Mouse (Mus musculus) cerebellum, postnatal 36 days (tissue): ENCODE data around the gene Cnnm2.

Experiments
- DNase-seq, 2 experiments: peaks; one replicate each; pipeline ENCODE4 v3.0.0; 2021 to 2022; ENCODE audit warnings: mixed read lengths in 2 of 2

The Cnnm2 gene

DNA sequence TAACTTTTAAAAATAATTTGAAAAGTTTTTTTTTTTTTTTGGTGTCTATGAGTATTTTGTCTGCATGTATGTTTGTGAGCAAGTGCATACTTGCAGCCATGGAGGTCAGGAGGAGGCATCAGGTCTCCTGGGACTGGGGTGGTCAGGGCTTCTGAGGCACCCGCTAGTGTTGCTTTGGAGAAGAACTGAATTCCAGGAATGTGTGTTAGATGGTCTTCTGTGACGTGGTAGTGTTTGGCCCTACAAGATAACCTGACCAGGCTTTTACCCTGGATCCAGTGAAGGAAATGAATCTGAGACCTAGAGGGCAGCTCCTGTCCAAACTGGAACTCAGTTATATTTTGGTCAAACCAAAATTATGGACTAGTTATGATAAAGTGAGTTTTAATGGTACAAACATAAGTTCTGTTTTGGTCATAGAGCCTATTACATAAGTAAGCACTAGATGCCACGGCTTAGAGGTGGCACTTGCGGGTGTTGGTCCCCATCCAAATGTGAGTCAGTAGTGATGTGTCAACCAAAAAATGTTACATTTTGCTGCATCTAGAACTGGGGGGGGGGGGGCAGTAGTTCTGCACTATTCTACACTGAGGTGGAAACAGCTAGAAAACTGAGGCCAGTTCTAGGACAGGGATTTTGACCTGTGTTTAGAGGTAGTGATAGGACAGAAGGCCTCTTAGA, 38.6 kb downstream of the Cnnm2 start:
- peak in 1 of 2 experiments; percentile 35 for DNase-seq

DNA sequence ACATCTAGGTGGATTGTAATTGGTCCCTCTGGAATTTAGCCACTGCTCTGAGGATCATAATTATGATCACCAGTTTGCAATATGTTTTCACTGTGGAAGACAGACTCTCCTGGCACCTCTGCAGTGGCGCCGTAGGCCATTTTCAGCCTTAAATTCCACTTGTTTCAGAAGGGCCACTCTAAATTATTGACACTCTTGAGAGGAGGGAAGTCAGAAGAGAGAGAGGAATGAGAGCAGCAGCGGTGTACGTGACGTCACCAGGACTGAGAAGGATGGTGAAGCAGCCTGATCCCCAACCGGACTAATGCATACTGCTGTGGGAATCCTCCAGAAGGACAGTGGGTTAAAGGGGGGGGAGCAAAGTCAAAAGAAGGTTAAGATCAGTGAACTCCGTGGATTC, 40.1 kb downstream of the Cnnm2 start:
- no peak for DNase-seq

DNA sequence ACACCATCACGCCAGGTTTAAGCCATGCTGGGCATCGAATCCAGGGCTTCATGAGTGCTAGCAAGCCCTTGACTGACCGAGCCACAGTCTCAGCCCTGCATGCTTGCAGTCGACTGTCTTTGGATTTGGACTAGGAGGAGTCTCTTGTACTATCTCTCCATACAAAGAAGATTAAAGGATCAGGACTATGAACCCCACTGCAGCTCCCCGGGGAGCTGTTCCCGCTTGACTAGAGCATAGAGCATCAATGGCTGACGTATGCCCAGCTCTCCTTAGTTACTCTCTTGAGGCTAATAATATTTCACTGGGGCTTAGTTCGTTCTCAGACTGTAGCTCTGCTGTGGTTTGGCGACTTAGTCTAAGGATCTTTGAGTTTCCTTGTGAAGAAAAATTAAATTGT, 40.9 kb downstream of the Cnnm2 start:
- DNase-seq, result no peak

DNA sequence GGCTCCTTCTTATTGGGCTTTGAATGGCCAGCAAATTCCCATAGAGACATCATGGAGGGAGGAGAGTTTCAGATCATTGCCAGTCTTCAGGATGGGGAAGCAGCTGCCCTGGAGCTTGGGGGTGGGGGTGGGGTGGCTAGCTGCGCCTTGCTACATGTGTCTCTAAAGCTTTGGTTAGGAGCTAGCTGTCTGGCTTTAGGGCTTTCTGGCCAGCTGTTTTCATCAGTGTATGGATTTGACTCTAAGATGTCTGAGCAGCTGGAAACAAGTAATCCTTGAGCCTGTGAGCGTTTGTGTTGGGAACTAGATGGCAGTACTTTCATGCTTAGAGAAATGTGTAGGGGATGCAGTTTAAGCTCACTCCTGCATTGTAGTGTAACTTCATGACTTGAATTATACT, 42.3 kb downstream of the Cnnm2 start:
- no peak for DNase-seq

DNA sequence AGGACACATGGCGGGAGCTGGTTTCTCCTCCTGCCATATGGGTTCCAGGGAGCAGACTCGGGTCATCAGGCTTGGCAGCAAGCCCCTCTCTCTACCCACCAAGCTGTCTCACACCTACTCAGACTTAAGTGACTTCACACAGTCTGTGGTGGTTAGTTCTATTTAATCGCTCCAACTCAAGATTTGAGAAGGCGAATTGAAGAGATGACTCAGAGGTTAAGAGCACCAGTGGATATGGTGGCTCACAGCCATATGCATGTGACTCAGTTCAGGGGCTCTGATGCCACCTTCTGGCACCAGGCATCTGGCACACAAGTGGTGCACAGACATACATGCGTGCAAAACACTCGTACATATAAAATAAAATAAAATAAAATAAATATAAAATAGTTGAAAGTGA, 43.4 kb downstream of the Cnnm2 start:
- peak; percentile 45 to 55 for DNase-seq

DNA sequence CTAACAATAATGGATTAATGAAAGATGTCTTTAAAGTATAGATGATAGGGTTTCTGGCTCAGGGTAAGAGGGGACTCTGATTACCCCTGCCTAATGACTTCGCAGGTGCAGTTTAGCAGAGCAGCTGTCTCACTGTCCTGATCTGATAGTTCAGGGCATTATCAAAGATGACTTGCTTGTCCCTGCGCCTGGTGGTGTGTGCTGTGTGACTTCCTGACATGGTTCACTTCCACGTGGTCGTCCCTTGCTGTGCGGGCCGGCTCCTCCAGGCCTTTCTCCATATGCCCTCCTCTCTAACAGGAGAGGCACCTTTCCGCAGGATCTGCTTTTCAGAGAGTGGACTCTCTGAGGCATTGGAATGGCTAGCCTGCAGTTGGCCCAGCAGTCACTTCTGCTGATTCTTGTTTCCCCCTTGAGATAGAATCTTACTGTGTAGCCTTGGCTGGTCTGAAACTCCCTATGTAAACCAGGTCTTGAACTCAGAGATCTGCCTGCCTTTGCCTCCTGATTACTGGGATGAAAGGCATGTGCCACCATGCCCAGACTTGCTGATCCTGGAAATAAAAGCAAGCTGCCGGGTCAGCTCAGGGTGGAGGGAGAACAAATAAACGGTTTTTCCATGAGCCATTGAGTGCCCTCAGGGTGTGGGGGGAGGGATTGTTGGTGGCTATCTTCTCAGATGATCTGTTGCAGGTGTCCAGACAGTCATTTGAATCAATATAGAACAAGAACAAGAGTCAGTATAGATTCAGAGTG, 44.7 kb downstream of the Cnnm2 start:
- DNase-seq, result peak; percentile 33 to 38

DNA sequence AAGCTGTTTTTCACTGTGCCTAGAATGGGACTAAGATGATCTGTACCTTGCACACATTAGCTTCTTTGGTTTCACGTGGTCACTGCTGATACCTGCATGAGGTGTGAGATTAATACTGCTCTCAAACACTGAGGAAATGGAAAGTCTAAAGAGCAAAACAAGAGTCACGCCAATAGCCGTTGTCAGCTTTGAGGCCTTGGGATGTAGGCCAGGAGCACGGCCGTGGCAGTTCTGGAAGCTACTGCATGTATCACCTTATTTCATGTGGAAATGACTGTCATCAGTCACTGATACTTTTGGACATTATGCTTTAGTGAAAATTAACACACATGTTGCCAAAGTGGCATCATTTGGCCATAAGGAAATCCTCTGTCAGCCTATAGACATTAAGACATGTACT, 46.9 kb downstream of the Cnnm2 start:
- DNase-seq, result no peak

DNA sequence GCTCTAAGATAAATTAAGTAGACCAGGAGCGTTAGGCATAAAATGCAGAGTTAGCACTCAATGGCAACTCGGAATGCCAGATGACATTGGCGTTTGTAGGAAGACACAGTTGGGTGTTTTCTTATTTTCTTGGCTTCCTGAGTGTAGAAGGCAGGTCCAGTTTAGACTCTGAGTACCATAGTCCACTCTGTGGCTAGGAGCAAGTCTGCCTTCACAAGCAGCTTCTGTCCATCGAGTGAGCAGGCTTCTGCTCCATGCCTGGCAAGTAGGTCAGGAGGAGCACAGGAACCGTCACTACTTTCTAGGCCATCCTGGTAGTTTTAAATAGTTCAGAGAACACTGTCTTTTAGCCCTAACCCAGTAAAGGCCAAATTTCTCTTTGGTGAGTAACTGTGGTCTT, 47.6 kb downstream of the Cnnm2 start:
- DNase-seq, result no peak

DNA sequence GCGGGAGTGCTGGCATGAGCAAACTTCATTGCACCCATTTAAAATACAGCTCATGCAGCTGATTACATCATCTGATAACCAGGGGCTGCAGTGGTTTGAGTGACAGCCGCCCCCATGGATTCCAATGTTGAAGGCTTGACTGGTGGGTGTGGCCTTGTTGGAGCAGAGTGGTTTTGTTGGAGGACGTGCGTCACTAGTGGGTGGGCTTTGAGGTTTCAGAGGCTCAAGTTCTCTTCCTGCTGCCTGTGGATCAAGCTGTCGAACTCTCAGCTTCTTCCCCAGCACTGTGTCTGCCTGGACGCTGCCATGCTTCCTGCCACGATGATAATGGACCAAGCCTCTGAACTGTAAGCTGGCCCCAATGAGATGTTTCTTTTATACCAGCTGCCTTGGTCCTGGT, 57.9 kb downstream of the Cnnm2 start:
- no peak for DNase-seq

DNA sequence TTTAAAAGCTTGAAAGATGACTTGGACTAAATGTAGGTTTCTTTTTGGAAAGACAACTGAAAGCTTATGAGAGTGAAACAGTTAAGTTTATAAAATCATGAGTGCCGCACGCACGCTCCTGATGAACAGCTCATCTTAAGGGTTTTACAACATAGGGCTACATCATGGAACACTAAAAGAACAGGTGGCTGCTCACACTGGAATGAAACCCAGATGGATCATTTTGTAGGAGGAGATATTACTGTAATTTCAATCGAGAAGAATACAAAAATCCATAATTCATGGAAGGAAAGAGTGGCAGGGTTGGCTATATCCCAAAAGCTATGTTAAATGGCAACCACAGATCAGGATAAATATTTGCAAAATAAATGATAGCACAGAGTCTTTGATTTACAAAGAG, 61.1 kb downstream of the Cnnm2 start:
- DNase-seq, result no peak

DNA sequence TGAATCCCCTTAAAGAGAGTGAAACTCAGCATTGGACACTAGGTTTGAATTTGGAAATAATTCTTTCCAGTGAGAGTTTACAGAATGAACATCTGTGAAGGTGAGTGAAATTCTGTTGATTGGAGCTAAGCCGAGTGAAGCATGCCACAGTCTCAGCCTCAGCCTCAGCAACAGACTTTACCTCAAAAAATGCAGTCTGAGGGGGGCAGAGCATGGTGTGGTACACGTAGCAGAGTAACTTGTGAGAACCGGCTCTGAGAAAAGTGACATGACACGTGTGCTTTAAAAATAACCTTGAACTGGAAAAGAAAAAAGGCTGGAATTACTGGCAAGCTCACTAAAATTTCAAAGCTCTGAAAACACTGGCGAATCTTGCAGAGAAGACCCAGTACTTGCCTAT, 62.4 kb downstream of the Cnnm2 start:
- DNase-seq, result no peak

DNA sequence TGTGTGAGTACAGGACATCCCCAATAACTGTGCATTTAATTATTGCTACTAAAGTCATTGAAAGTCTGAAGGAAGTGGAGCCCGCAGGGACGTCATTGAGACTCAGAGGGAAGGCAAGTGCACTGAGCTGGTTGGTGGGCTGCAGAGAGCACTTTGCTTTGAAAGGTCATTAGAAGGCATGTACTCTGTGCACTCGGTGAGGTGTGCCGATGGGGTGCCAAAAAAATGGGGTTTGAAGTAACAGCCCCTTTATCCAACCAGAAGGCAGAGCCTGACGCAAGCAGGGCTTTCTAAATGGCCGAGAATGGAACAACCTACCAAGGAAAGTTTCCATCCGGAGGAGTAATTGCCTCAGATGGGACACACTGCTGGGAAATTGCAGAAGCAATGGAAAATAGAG, 63.5 kb downstream of the Cnnm2 start:
- DNase-seq, result no peak

DNA sequence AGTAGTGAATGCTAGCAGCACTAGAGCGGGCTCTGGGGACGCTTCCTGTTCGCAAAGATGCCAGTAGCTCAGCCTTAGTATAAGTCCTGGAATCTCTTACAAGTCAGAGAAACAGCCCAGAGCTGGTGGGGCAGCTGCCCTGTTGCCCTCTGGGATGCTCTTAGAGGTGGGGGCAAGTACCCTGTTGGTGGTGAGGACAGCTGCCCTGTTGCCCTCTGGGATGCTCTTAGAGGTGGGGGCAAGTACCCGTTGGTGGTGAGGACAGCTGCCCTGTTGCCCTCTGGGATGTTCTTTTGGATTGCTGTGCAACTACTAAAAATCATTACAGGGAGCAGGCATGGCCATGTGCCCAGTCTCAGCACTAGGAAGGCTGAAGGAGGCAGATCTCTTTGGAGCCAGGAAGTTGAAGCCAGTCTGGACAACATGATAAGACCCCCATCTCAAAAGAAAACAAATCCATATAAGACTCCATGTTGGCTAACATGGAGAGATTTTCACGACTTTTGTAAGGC, 66.3 kb downstream of the Cnnm2 start:
- DNase-seq, result no peak

DNA sequence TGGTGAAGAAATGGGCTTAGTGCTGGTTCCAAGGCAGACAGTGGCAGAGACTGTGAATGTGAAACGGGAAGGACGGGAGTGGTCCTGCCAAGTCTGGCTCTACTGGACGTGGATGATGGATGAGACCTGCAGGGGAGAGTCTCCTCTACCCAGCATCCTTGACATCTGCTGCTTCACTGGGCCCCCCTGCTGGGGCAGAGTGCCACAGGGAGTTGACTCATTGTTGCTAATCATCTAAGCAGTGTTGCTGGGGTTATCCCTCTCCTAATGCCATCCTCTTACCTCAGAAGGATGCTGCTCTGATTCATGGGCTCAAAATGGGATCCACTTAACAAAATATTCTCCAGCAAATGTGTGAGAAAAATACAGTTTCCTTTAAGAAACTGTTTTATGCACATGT, 67.6 kb downstream of the Cnnm2 start:
- peak; percentile 24 to 38 for DNase-seq

DNA sequence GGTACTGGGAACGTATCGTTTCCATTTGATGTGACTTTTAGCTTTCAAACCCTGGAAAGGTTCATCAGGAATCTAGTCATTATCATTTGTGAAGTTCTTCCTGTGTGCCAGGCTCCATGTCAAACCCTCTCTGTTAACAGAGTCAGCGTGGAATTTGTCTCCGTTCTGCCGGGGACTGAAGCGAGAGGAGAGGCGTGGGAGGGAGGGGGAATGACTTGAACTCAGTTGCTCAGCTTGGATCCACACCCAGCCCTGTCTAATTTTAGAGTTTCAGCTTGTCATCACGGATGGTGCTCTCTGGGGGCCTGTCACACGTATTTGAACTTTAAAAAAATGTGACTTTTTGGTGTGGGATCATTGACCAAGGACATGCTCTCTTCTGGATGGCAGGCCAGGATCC, 70.0 kb downstream of the Cnnm2 start:
- DNase-seq, result no peak

DNA sequence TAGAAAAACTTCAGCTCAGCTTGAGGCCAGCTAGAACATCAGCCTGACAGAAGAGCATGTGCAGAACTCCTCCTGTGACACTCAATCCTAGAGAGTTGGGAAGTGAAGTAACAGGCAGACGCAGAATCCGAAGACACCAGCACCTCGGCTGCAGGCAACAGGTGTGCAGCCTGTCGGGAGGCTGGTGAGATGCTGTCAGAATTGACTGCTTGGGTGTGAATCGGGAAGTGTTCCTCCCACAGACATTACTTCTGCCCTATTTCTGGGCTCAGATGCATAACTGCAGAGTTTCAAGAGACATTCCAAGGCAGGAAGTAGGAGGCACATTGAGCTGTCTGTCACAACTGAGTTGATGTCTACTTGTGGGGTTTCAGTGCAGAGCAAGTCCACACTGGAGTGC, 72.9 kb downstream of the Cnnm2 start:
- DNase-seq, result no peak

DNA sequence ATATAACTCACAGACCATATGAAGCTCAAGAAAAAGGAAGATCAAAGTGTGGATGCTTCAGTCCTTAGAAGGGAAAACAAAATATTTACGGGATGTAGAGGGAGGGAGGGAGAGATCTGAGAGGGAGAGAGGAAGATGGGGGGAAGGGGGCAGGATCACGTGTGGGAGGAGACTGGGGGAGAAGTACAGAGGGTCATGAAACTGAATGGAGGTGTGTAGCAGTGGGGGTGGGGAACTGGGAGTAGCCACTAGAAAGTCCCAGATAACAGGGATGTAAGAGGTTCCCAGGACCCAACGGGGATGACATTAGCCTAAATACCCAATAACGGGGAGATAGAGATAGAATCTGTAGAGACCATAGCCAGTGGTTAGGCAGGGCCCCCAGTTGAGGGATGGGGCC, 73.9 kb downstream of the Cnnm2 start:
- no peak for DNase-seq

DNA sequence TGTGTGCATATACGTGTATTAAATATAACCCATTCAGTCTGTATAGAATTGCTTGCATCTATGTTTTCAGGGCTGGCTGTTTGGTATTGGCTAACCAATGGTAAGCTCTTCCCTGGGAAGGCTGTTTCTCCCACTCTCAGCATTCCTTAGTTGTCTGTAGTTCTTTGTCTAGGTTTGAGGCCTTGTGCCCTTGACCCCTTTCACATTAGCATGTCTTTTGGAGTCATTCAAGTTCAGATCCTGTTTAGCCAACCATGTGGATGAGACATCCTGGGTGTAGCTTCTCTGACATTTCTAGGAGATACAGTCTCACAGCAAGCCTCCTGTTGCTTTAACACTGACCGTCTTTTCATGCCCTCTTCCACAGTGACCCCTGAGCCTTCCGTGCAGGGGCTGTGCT, 74.7 kb downstream of the Cnnm2 start:
- no peak for DNase-seq

DNA sequence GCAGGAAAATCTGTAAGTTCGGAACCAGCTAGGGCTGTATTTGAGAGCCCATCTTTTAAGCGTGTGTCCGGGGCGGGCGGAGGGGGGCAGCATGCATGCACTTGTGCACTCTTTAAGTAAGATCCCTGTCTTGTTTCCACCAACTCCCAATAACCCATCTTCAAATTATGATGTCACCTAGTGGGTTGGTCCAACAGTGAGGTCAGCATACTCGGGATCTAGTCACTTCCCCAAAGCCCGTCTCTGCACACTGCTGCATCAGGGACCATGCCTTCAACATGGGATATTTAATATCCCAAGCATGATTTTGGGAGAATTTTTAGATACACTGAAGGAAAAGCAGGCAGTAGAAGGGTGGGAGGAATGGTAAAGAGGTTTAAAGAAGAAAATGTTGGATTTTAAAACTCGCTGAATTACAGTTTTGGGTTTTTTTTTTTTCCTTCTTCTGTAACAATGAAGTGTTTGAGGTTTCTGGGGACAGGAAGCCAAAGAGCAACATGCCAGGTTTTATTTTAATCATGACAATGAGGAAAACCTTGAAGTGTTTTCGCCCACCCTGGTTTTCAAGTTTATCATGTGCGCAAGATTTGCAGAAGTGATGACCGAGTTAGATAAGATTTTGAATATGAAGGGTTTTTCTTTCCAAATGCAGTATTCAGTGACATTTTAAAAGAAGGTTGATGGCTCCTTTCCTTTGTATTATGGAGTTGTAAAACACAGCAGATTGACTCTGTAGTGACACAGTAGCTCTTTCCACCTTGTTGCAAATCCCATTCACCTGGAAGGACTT, 76.1 kb downstream of the Cnnm2 start:
- DNase-seq, result no peak

DNA sequence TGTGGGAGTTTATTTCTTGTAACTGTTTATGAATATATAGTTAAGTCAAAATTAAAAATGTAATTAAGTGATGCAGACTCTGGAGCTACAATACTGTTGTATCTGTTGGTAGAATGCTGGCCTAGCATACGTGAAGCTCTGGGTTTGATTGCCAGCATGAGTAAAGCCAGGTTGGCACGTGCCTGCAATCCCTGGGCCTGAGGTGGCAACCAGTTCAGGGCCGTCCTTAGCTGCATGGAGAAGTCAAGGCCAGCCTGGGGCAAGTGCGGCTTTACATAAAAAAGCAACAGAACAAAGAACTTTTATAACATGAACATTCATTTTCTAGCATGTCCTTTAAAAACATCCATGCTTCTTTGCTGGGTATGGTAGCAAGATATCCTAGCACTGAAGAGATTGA, 79.6 kb downstream of the Cnnm2 start:
- no peak for DNase-seq

DNA sequence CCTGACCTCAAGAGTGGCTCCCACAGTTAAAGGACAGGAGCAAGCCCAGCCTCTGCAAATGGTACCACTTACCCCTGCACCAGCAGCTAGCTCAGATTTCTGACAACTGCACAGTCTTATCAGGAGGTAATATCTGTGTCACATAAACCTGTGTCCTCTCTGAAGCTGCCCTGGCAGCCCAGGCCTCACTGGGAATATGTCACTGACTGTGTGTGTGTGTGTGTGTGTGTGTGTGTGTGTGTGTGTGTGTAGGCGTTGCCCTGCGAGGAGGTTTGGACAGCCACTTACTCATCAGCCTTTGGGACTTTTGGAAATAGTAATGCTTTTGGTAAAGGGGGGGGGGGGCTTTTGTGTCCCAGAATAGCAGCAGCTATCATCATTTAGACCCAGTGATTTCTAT, 81.6 kb downstream of the Cnnm2 start:
- no peak for DNase-seq

DNA sequence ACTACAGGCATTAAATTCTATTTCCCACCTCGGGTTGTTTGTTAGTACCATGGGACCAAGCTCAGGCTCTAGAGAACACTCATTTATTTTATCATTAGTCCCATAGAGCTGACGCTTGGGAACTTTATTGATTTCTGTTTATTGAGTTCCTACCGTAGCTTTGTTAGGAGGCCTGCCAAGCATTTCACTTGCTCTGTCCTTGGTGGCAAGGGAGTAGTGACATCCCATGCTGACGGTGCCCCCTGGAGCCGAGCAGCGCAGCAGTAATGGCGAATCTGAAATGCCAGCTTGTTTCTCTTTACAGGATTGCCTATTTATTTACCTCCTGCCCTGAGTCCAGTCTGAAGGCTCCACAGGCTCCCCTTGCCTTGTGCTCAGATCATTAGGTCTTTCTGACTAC, 84.7 kb downstream of the Cnnm2 start:
- no peak for DNase-seq

DNA sequence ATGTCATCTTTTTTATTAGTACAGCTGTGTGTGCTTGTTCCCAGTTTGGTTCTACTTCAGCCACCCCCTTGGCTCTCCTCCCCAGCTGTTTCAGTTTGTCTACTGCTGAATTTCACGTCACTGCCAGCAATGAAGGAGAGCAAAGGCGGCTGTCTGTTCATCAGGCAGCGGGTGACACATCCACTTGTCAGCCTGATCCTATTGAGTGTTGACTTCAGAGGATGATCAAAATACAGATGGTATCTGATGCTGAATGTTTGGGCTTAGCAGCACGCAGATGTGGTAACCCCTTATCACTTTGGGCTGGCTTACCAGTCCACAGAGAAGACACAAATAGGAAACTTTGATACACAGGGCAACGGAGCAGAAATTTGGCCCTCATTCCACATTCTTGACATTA, 85.1 kb downstream of the Cnnm2 start:
- DNase-seq, result no peak
